Mouse (Mus musculus) kidney, postnatal 0 days (tissue): Measurements from ENCODE around the gene Tubb1. TPM values are rescaled to one million over a fixed set of nuclear protein-coding genes. Genes with fewer than 3 reads are reported as not detected.
A peak's percentile ranks its signal among the peaks of the same experiment; 100 is the strongest.

ENCODE experiments used
- ATAC-seq: fragments of 200-750 bp; cut with Nextera tagmentation; replicated peaks from 2 replicates; pipeline ENCODE4 v1.8.0; 2017; ENCODE audit warnings: low read depth, moderate number of reproducible peaks, moderate TSS enrichment, moderate library complexity; ENCODE audit not compliant: low FRiP score
- DNase-seq: peaks from one replicate; pipeline ENCODE4 v3.0.0-alpha.2; 2016; ENCODE audit warnings: low spot score
- H3K27ac ChIP-seq: fragments of 300-500 bp; sonication (generic); 2 replicates; pipeline ENCODE4 v1.5.1; 2014; ENCODE audit warnings: mild to moderate bottlenecking
- H3K27me3 ChIP-seq: fragments of 300-500 bp; sonication (generic); 2 replicates; pipeline ENCODE4 v1.6.1; 2014; ENCODE audit warnings: low read length, mixed read lengths; ENCODE audit not compliant: insufficient read depth
- H3K36me3 ChIP-seq: fragments of 300-500 bp; sonication (generic); 2 replicates; pipeline ENCODE4 v1.6.1; 2014; ENCODE audit warnings: low read length, mixed read lengths; ENCODE audit not compliant: insufficient read depth
- H3K4me1 ChIP-seq: fragments of 300-500 bp; sonication (generic); replicated peaks from 2 replicates; pipeline ENCODE4 v1.6.1; 2014; ENCODE audit warnings: antibody characterized with exemption, low read length, mixed read lengths; ENCODE audit not compliant: insufficient read depth
- H3K4me2 ChIP-seq: fragments of 300-500 bp; sonication (generic); 2 replicates; pipeline ENCODE4 v1.6.1; 2014; ENCODE audit warnings: mild to moderate bottlenecking, low read length, moderate library complexity, mixed read lengths
- H3K4me3 ChIP-seq: fragments of 300-500 bp; sonication (generic); replicated peaks from 2 replicates; pipeline ENCODE4 v1.5.1; 2014; ENCODE audit warnings: low read depth, low read length
- H3K9ac ChIP-seq: fragments of 300-500 bp; sonication (generic); 2 replicates; pipeline ENCODE4 v1.6.1; 2014; ENCODE audit warnings: low read depth, low read length
- H3K9me3 ChIP-seq: fragments of 300-500 bp; sonication (generic); replicated peaks from 2 replicates; pipeline ENCODE4 v1.6.1; 2016; ENCODE audit warnings: low read length, inconsistent platforms, mixed read lengths
- CTCF ChIP-seq: IDR thresholded peaks from 2 replicates; pipeline ENCODE4 v1.5.1; 2016; ENCODE audit warnings: antibody characterized with exemption, low read depth, mild to moderate bottlenecking, moderate library complexity
- WGBS: fragments of 180-500 bp; shearing (Covaris S2); extraction: QIAGEN DNeasy Blood & Tissue Kit; methylation state at CpG from one replicate; pipeline ENCODE4 v1.1.7; 2014; 5-methylcytosine and 5-hydroxymethylcytosine counted together
- polyA plus RNA-seq: library from polyadenylated mRNA; unstranded; fragments of >200 nt; fragmentation: Nextera tagmentation; extraction: Ambion mirVana; gene quantifications from 2 replicates; pipeline ENCODE4 v1.2.1, GENCODE M21; 2015

The Tubb1 gene
- polyA plus RNA-seq, 1 experiment from 2014 or later: 0.32 TPM

- H3K9me3 ChIP-seq: no peaks in the 10 kb centered on the region
- H3K4me1 ChIP-seq: 0 out of 2 replicates have a peak, but pooled peaks cover 2% of the 10 kb centered on the region
- H3K27ac ChIP-seq: no peak overlapping the region
- TF ChIP-seq CTCF: no peak
- H3K4me3 ChIP-seq: no peak overlapping the region
- DNase-seq (no peak), ATAC-seq (no peak)
- H3K9ac ChIP-seq: no peak overlapping the region
- no peaks in the 10 kb centered on the region for H3K36me3 ChIP-seq
- 85% methylated on average over 4 of the region's 4 CpGs for WGBS
- H3K4me2 ChIP-seq: no peak overlapping the region
- no peaks in the 10 kb centered on the region for H3K27me3 ChIP-seq
Measured at GRCm38 (mm10) chr2:174448405-174448804, 2.1 kb upstream of the Tubb1 start.

DNA sequence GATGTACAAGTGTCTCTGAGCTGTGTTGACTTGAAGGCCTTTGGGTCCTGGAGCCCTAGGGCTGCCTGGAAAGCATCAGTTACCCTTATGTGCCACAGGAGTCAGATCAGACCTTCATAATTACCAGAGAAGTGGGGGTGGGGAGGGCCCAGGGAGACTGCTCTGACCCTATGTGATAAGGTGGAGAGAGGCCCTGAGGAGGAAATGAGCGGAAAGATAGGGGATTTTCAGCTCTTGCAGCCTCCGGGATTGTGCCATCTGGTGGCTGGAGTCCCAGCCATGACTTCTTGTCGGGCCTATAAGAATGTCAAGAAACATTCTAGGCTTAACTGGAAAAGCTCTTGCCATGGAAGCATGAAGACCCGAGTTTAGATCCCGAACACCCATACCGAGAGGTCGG, 3.2 kb downstream of the Tubb1 start:
- WGBS: 73% methylated on average over 7 of the region's 7 CpGs
- Histone ChIP-seq H3K36me3 (no peaks in the 10 kb centered on the region), H3K4me2 (no peak overlapping the region), H3K27me3 (no peaks in the 10 kb centered on the region), H3K9ac (no peak overlapping the region), H3K9me3 (no peaks in the 10 kb centered on the region), H3K4me1 (no peaks in the 10 kb centered on the region), H3K4me3 (no peak overlapping the region), H3K27ac (no peak overlapping the region)
- TF ChIP-seq CTCF: peak; percentile 60
- ATAC-seq: peak; percentile 44; the same call in 1 of the 2 replicates
- no peak for DNase-seq

GRCm38 (mm10) chr2:174459365-174459764, 8.9 kb downstream of the Tubb1 start:
- H3K4me2 ChIP-seq: no peak overlapping the region
- no peak overlapping the region for H3K9ac ChIP-seq
- 75% methylated on average over 2 of the region's 2 CpGs for WGBS
- H3K4me1 ChIP-seq: no peaks in the 10 kb centered on the region
- H3K4me3 ChIP-seq: no peak overlapping the region
- TF ChIP-seq CTCF: no peak
- DNase-seq (no peak), ATAC-seq (no peak)
- no peaks in the 10 kb centered on the region for H3K9me3 ChIP-seq
- no peaks in the 10 kb centered on the region for H3K27me3 ChIP-seq
- no peak overlapping the region for H3K27ac ChIP-seq
- H3K36me3 ChIP-seq: peaks cover 13% of the 10 kb centered on the region

DNA sequence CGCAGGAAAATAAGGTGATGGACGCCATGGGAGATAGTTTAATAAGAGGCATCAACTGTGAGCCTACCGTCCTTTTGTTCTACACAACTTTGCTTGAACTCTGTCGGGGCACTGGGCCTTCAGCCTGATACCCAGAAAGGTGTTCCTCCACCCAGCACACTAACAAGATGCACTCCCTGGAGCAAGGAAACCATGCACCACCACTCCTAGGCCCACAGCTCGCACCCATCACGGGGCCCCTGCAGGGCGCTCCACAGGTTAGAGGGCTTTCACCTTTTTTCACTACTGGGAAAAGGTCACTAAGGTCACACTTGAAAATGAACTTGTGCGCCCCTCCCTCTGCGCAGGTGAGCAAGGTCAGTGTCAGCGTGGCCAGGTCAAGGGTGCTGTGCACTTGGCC, 12.9 kb downstream of the Tubb1 start:
- H3K9ac ChIP-seq: peak overlapping the region; percentile 74
- 35% methylated on average over 10 of the region's 10 CpGs for WGBS
- ATAC-seq (peak; percentile 25; the same call in 1 of the 2 replicates), DNase-seq (peak; percentile 5)
- peak overlapping the region; percentile 66 for H3K4me3 ChIP-seq
- no peaks in the 10 kb centered on the region for H3K4me1 ChIP-seq
- H3K27me3 ChIP-seq: no peaks in the 10 kb centered on the region
- peak overlapping the region; percentile 83 for H3K27ac ChIP-seq
- peak overlapping the region; percentile 98 for H3K4me2 ChIP-seq
- no peaks in the 10 kb centered on the region for H3K9me3 ChIP-seq
- no peak for TF ChIP-seq CTCF
- H3K36me3 ChIP-seq: peaks cover 26% of the 10 kb centered on the region

GRCm38 (mm10) chr2:174463789-174464523, 13.5 kb downstream of the Tubb1 start, which contains the start of gene Atp5e:
TSS of gene Atp5e (minus strand) at chr2:174464105.
- Histone ChIP-seq H3K4me1 (no peaks in the 10 kb centered on the region), H3K4me2 (peak within 1 kb of the TSS; percentile 98), H3K27ac (peak within 1 kb of the TSS; percentile 83), H3K4me3 (peak within 1 kb of the TSS; percentile 66), H3K9ac (peak within 1 kb of the TSS; percentile 74), H3K27me3 (no peaks in the 10 kb centered on the region), H3K9me3 (no peaks in the 10 kb centered on the region), H3K36me3 (peaks cover 26% of the 10 kb centered on the region)
- WGBS: 2% methylated on average over 48 of the region's 48 CpGs
- TF ChIP-seq CTCF: no peak; the same call in 1 of the 2 replicates
- DNase-seq: peak; percentile 98
- ATAC-seq: peak; percentile 100

DNA sequence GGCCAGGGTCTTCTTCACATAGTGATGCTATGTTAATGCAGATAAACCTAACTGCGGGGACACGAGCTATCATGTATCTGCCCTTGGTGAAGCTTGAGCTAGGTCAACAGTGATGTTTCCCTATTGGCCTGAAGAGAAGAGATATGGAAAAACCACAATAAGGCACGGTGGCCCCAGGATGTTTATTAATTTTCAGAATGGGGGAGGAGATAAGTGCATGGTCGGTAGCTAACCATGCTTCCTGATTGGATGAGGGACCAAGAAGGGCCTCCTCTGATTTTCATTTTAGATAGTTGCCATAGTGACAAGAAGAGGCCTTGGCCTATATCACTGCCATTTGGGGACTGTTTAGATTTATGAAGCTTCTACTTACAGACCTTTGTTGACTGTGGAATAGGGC, 19.8 kb downstream of the Tubb1 start:
- Histone ChIP-seq H3K4me1 (peaks cover 4% of the 10 kb centered on the region; the same call in 1 of the 2 replicates), H3K4me3 (no peak overlapping the region), H3K27me3 (no peaks in the 10 kb centered on the region), H3K36me3 (peaks cover 15% of the 10 kb centered on the region), H3K4me2 (no peak overlapping the region), H3K9ac (no peak overlapping the region), H3K9me3 (no peaks in the 10 kb centered on the region), H3K27ac (no peak overlapping the region)
- DNase-seq (no peak), ATAC-seq (no peak)
- WGBS: 79% methylated on average over 4 of the region's 4 CpGs
- no peak for TF ChIP-seq CTCF
